Mouse (Mus musculus): Measurements from ENCODE around the gene Shmt2. TPM values are rescaled to one million over a fixed set of nuclear protein-coding genes. Genes with fewer than 3 reads are reported as not detected.

Gene Shmt2
- total and polyA plus RNA-seq, 3 experiments: 43.3 to 106 (median 48.8) TPM

GRCm38 (mm10) chr10:127476541-127476940 is 45.7 kb downstream of the Shmt2 start:
- DNase-seq: no peak

GRCm38 (mm10) chr10:127475175-127475574 is 47.1 kb downstream of the Shmt2 start:
- no peak for DNase-seq

GRCm38 (mm10) chr10:127472722-127473121 is 49.5 kb downstream of the Shmt2 start:
- no peak for DNase-seq

DNA sequence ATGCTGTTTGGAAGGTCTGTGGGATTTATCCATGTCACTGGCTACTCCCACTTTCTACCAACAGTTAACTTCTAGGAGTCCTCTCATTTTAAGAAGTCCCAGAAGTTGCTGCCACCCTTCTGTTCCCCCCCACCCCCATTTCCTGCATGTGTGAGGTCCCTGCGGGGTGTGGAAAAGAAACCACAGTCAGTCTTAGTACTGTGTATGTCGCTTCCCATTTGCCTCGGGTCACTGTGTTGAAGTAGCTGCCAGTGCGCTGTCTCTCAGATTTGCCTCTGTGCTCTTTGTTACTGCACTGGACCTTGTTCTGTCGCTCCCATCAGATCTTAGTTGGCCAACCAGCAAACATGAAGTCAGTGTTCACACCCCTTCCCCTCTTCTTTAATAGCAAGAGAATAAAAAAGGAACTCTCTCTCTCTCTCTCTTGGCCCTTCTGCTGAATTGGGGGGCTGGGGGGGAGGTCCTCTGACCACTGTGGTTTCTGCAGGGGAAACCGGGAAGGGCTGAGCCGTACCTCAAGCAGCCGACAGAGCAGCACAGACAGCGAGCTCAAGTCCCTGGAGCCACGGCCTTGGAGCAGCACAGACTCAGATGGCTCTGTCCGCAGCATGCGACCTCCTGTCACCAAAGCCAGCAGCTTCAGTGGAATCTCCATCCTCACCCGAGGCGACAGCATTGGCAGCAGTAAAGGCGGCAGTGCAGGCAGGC is 50.8 kb downstream of the Shmt2 start:
- DNase-seq: no peak

Other genes with a start within 250 kb of the Shmt2 start
- gene Mbd6, start 233.4 kb downstream of the Shmt2 start, total RNA-seq (2021): 10 to 100 TPM; 39.7 to 45.0 TPM
- 99.9 and 105 TPM in 2 replicates for gene Mbd6, start 233.4 kb downstream of the Shmt2 start, polyA plus RNA-seq (2012; rRNA removed)
- gene Mars, start 210.7 kb downstream of the Shmt2 start, total RNA-seq (2021): 100 to 1,000 TPM; 106 to 128 TPM
- 90.6 and 111 TPM in 2 replicates for gene Mars, start 210.7 kb downstream of the Shmt2 start, polyA plus RNA-seq (2012; rRNA removed)
- 1 to 10 TPM; 1.9 to 2.7 TPM for gene Arhgap9, start 200.5 kb downstream of the Shmt2 start, total RNA-seq (2021)
- 2.7 and 3.7 TPM in 2 replicates for gene Arhgap9, start 200.5 kb downstream of the Shmt2 start, polyA plus RNA-seq (2012; rRNA removed)
- gene Gli1, start 180.5 kb downstream of the Shmt2 start, total RNA-seq (2021): 1 to 10 TPM; 2.6 to 5.0 TPM
- 9.1 and 10.2 TPM in 2 replicates for gene Gli1, start 180.5 kb downstream of the Shmt2 start, polyA plus RNA-seq (2012; rRNA removed)
- gene Inhbe, start 168.0 kb downstream of the Shmt2 start, total RNA-seq (2021): not detected
- gene Inhbe, start 168.0 kb downstream of the Shmt2 start, polyA plus RNA-seq (2012; rRNA removed): 0.01 and 0.02 TPM in 2 replicates
- under 1 TPM in 1 of 2 experiments, not detected in 1; 0.20 TPM for gene Inhbc, start 152.0 kb downstream of the Shmt2 start, total RNA-seq (2021)
- gene Inhbc, start 152.0 kb downstream of the Shmt2 start, polyA plus RNA-seq (2012; rRNA removed): 0.08 TPM in 1 of 2 replicates, not detected in the other
- gene R3hdm2, start 142.1 kb downstream of the Shmt2 start, total RNA-seq (2021): 100 to 1,000 TPM; 116 to 127 TPM
- gene R3hdm2, start 142.1 kb downstream of the Shmt2 start, polyA plus RNA-seq (2012; rRNA removed): 182 and 274 TPM in 2 replicates
- 1 to 10 TPM in 1 of 2 experiments, under 1 TPM in 1; 0.93 to 1.8 TPM for gene Stac3, start 20.8 kb downstream of the Shmt2 start, total RNA-seq (2021)
- 1.5 and 2.5 TPM in 2 replicates for gene Stac3, start 20.8 kb downstream of the Shmt2 start, polyA plus RNA-seq (2012; rRNA removed)
- 10 to 100 TPM; 45.8 to 53.5 TPM for gene Ndufa4l2, start 7.5 kb downstream of the Shmt2 start, total RNA-seq (2021)
- 86.0 and 107 TPM in 2 replicates for gene Ndufa4l2, start 7.5 kb downstream of the Shmt2 start, polyA plus RNA-seq (2012; rRNA removed)
- gene Nxph4, start 12.1 kb upstream of the Shmt2 start, total RNA-seq (2021): 10 to 100 TPM in 1 of 2 experiments, 1 to 10 TPM in 1; 5.0 to 11.7 TPM
- 7.4 and 7.8 TPM in 2 replicates for gene Nxph4, start 12.1 kb upstream of the Shmt2 start, polyA plus RNA-seq (2012; rRNA removed)
- 100 to 1,000 TPM; 138 to 196 TPM for gene Lrp1, start 98.7 kb upstream of the Shmt2 start, total RNA-seq (2021)
- 197 and 201 TPM in 2 replicates for gene Lrp1, start 98.7 kb upstream of the Shmt2 start, polyA plus RNA-seq (2012; rRNA removed)
- gene Stat6, start 120.5 kb upstream of the Shmt2 start, total RNA-seq (2021): 100 to 1,000 TPM in 1 of 2 experiments, 10 to 100 TPM in 1; 88.3 to 109 TPM
- gene Stat6, start 120.5 kb upstream of the Shmt2 start, polyA plus RNA-seq (2012; rRNA removed): 67.6 and 83.8 TPM in 2 replicates
- gene Nemp1, start 144.5 kb upstream of the Shmt2 start, total RNA-seq (2021): 1 to 10 TPM; 4.6 to 9.1 TPM
- 1.5 and 2.6 TPM in 2 replicates for gene Nemp1, start 144.5 kb upstream of the Shmt2 start, polyA plus RNA-seq (2012; rRNA removed)
- 10 to 100 TPM; 16.9 to 26.6 TPM for gene Nab2, start 146.1 kb upstream of the Shmt2 start, total RNA-seq (2021)
- gene Nab2, start 146.1 kb upstream of the Shmt2 start, polyA plus RNA-seq (2012; rRNA removed): 35.9 and 38.7 TPM in 2 replicates
- 10 to 100 TPM in 1 of 2 experiments, 1 to 10 TPM in 1; 1.1 to 15.1 TPM for gene Myo1a, start 182.7 kb upstream of the Shmt2 start, total RNA-seq (2021)
- 0.21 and 4.0 TPM in 2 replicates for gene Myo1a, start 182.7 kb upstream of the Shmt2 start, polyA plus RNA-seq (2012; rRNA removed)
- not detected for gene Tac2, start 202.0 kb upstream of the Shmt2 start, total RNA-seq (2021)
- 0.18 and 0.38 TPM in 2 replicates for gene Tac2, start 202.0 kb upstream of the Shmt2 start, polyA plus RNA-seq (2012; rRNA removed)
- gene Zbtb39, start 217.1 kb upstream of the Shmt2 start, total RNA-seq (2021): 10 to 100 TPM; 11.0 to 11.8 TPM
- gene Zbtb39, start 217.1 kb upstream of the Shmt2 start, polyA plus RNA-seq (2012; rRNA removed): 5.6 and 5.8 TPM in 2 replicates
- 1 to 10 TPM; 8.2 to 8.5 TPM for gene Gpr182, start 229.3 kb upstream of the Shmt2 start, total RNA-seq (2021)
- gene Gpr182, start 229.3 kb upstream of the Shmt2 start, polyA plus RNA-seq (2012; rRNA removed): 18.5 and 21.0 TPM in 2 replicates
- 1 to 10 TPM in 1 of 2 experiments, under 1 TPM in 1; 0.41 to 1.5 TPM for gene Rdh1, start 237.3 kb upstream of the Shmt2 start, total RNA-seq (2021)
- gene Rdh1, start 237.3 kb upstream of the Shmt2 start, polyA plus RNA-seq (2012; rRNA removed): 0.98 and 1.4 TPM in 2 replicates
- 1 to 10 TPM; 1.1 to 2.9 TPM for gene Rdh16f1, start 237.3 kb upstream of the Shmt2 start, total RNA-seq (2021)
- 1.5 TPM in 2 replicates for gene Rdh16f1, start 237.3 kb upstream of the Shmt2 start, polyA plus RNA-seq (2012; rRNA removed)